Mouse (Mus musculus) midbrain, embryonic 15.5 days (tissue): ENCODE results near the gene Nckap1l. TPM values are rescaled to one million over a fixed set of nuclear protein-coding genes. Genes with fewer than 3 reads are reported as not detected.

ENCODE experiments used
- ATAC-seq: fragments of 200-750 bp; cut with Nextera tagmentation; replicated peaks from 2 replicates; pipeline ENCODE4 v1.8.0; 2017; ENCODE audit warnings: moderate TSS enrichment
- H3K27ac ChIP-seq: fragments of 300-500 bp; sonication (generic); 2 replicates; pipeline ENCODE4 v1.5.1; 2015; ENCODE audit warnings: mild to moderate bottlenecking, inconsistent platforms
- H3K27me3 ChIP-seq: fragments of 300-500 bp; sonication (generic); replicated peaks from 2 replicates; pipeline ENCODE4 v1.6.1; 2015; ENCODE audit warnings: inconsistent platforms
- H3K36me3 ChIP-seq: fragments of 300-500 bp; sonication (generic); replicated peaks from 2 replicates; pipeline ENCODE4 v1.6.1; 2015; ENCODE audit warnings: inconsistent platforms
- H3K4me1 ChIP-seq: fragments of 300-500 bp; sonication (generic); 2 replicates; pipeline ENCODE4 v1.6.1; 2015; ENCODE audit warnings: inconsistent platforms
- H3K4me2 ChIP-seq: fragments of 300-500 bp; sonication (generic); 2 replicates; pipeline ENCODE4 v1.6.1; 2015; ENCODE audit warnings: inconsistent platforms, mild to moderate bottlenecking, moderate library complexity
- H3K4me3 ChIP-seq: fragments of 300-500 bp; sonication (generic); 2 replicates; pipeline ENCODE4 v1.5.1; 2015; ENCODE audit warnings: mild to moderate bottlenecking, inconsistent platforms
- H3K9ac ChIP-seq: fragments of 300-500 bp; sonication (generic); 2 replicates; pipeline ENCODE4 v1.6.1; 2015; ENCODE audit warnings: mild to moderate bottlenecking, inconsistent platforms
- H3K9me3 ChIP-seq: fragments of 300-500 bp; sonication (generic); 2 replicates; pipeline ENCODE4 v1.6.1; 2016; ENCODE audit warnings: inconsistent platforms
- WGBS: fragments of 180-500 bp; shearing (Covaris S2); methylation state at CpG from one replicate; pipeline ENCODE4 v1.1.7; 2015; ENCODE audit warnings: mixed read lengths; 5-methylcytosine and 5-hydroxymethylcytosine counted together
- polyA plus RNA-seq: library from polyadenylated mRNA; unstranded; fragments of >200 nt; fragmentation: Nextera tagmentation; extraction: Ambion mirVana; gene quantifications from 2 replicates; pipeline ENCODE4 v1.2.1, GENCODE M21; 2015

Gene Nckap1l
- polyA plus RNA-seq, 1 experiment from 2014 or later: 1.8 TPM

GRCm38 (mm10) chr15:103479080-103479606 lies 25.5 kb downstream of the Nckap1l start:
- 62% methylated on average over 1 of the region's 1 CpGs for WGBS
- Histone ChIP-seq H3K4me2 (no peak overlapping the region), H3K27me3 (no peaks in the 10 kb centered on the region), H3K9ac (no peak overlapping the region), H3K9me3 (no peaks in the 10 kb centered on the region), H3K4me3 (no peak overlapping the region), H3K36me3 (no peaks in the 10 kb centered on the region), H3K4me1 (peaks cover 4% of the 10 kb centered on the region; the same call in 1 of the 2 replicates), H3K27ac (no peak overlapping the region)
- ATAC-seq: no peak

GRCm38 (mm10) chr15:103480129-103480528 lies 26.5 kb downstream of the Nckap1l start:
- Histone ChIP-seq H3K9me3 (no peaks in the 10 kb centered on the region), H3K4me3 (no peak overlapping the region), H3K4me1 (peaks cover 14% of the 10 kb centered on the region), H3K9ac (no peak overlapping the region), H3K27ac (no peak overlapping the region), H3K27me3 (no peaks in the 10 kb centered on the region), H3K4me2 (no peak overlapping the region), H3K36me3 (no peaks in the 10 kb centered on the region)
- no peak for ATAC-seq
- WGBS: 87% methylated on average over 2 of the region's 2 CpGs

DNA sequence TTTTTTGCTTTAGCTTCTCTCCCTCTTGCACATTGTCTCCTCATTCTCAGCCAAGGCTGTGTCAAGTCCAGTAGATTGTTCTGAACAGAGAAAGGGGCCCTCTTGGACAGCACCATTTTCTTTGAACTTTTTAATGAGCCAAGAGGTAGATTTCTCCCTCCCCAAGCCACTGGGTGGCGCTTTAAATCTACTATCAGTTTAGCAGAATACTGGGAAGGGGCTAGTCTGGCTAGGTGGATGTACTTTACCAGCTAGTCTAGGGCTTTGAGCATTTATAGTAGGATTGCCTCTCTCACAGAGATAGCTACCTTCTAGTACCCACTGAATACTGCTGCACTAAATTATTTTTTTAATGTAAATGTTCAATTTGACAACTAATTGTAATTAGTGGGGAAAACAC lies 28.9 kb downstream of the Nckap1l start:
- peak; percentile 76 for ATAC-seq
- H3K4me2 ChIP-seq: no peak overlapping the region
- H3K27ac ChIP-seq: no peak overlapping the region
- H3K9me3 ChIP-seq: no peaks in the 10 kb centered on the region
- H3K4me3 ChIP-seq: no peak overlapping the region
- H3K36me3 ChIP-seq: no peaks in the 10 kb centered on the region
- H3K4me1 ChIP-seq: peaks cover 20% of the 10 kb centered on the region
- 0% methylated on average over 1 of the region's 1 CpGs for whole genome bisulfite sequencing
- no peaks in the 10 kb centered on the region for H3K27me3 ChIP-seq
- H3K9ac ChIP-seq: no peak overlapping the region

DNA sequence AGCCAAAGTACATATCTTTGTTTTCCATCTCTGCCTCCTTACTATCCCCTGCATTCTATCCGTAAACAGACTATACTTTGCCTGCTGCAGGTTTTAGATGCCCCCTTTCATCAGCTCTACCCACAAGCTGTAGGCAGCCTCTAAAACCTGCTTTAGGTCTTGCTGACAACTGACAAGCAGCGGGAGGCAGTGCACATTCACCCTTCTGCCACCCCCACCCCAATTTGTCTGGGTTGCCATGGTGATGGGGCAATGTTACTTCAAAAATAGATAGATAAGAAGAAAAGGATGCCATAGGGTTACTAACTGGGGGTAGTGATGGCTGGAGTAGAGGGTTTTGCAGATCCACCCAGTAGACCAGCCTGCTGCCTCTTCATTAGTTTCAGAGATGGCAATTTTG lies 30.9 kb downstream of the Nckap1l start:
- WGBS: 24% methylated on average over 2 of the region's 2 CpGs
- Histone ChIP-seq H3K9ac (no peak overlapping the region), H3K4me1 (peaks cover 20% of the 10 kb centered on the region), H3K4me3 (no peak overlapping the region), H3K9me3 (no peaks in the 10 kb centered on the region), H3K36me3 (no peaks in the 10 kb centered on the region), H3K27me3 (no peaks in the 10 kb centered on the region), H3K4me2 (no peak overlapping the region), H3K27ac (peak overlapping the region; percentile 46)
- ATAC-seq: peak; percentile 62; the same call in 1 of the 2 replicates

GRCm38 (mm10) chr15:103485106-103485505 lies 31.5 kb downstream of the Nckap1l start:
- Histone ChIP-seq H3K27me3 (no peaks in the 10 kb centered on the region), H3K36me3 (no peaks in the 10 kb centered on the region), H3K27ac (peak overlapping the region; percentile 46), H3K4me2 (no peak overlapping the region), H3K4me3 (no peak overlapping the region), H3K9ac (no peak overlapping the region), H3K9me3 (no peaks in the 10 kb centered on the region), H3K4me1 (peaks cover 20% of the 10 kb centered on the region)
- 22% methylated on average over 3 of the region's 3 CpGs for WGBS
- ATAC-seq: peak; percentile 16; the same call in 1 of the 2 replicates

- Histone ChIP-seq H3K27me3 (no peaks in the 10 kb centered on the region), H3K4me1 (peaks cover 20% of the 10 kb centered on the region), H3K4me2 (no peak overlapping the region), H3K4me3 (no peak overlapping the region), H3K36me3 (no peaks in the 10 kb centered on the region), H3K27ac (no peak overlapping the region), H3K9ac (no peak overlapping the region), H3K9me3 (no peaks in the 10 kb centered on the region)
- ATAC-seq: no peak
- 65% methylated on average over 1 of the region's 1 CpGs for WGBS
Observed at GRCm38 (mm10) chr15:103486658-103487057, 33.1 kb downstream of the Nckap1l start.

GRCm38 (mm10) chr15:103488336-103488735 lies 34.7 kb downstream of the Nckap1l start:
- 50% methylated on average over 4 of the region's 4 CpGs for WGBS
- Histone ChIP-seq H3K4me1 (peaks cover 24% of the 10 kb centered on the region), H3K4me3 (no peak overlapping the region), H3K27ac (no peak overlapping the region), H3K9me3 (no peaks in the 10 kb centered on the region), H3K9ac (no peak overlapping the region), H3K36me3 (no peaks in the 10 kb centered on the region), H3K4me2 (no peak overlapping the region), H3K27me3 (no peaks in the 10 kb centered on the region)
- no peak for ATAC-seq

DNA sequence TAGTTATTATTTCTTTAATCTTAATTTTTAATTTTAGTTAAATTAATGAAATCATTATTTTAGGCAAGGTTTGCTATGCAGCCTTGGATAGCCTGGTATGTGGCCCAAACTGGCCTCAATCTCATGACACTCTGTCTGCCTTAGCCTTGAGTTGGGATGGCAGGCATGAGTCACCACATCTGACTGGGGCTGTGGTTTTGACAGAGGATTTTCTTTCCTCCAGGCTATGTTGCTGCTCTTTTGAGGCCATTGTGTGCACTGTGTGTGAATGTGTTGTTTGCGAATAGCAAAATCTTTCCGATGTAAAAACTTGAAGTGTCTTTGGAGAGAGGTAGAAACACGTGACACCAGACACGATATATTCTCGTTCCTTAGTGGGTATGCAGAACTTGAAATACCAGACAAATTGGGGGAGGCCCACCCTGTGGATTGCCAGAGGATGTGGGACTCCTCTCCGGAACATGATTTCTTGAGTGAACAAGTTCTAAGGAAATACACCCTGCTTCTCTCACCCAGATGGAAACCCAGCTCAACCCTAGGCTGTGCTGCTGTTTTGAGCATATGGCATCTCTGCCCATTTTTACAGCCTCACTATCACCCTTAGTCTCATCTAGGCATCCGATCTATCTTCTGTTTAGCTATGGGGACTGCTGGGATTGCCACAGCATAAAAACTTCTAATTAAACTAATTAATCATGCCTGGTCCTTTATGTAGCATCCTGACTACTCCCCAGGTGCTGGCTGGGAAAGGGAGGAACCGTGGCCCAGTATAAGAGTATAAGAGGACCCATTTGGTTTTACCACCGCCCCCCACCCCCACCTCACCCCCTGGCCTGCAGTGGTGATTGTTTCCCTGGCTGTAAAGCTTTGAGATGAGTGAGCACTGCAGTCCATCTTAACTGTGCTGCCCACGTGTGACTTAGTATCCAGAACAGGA lies 42.9 kb downstream of the Nckap1l start:
- H3K4me2 ChIP-seq: no peak overlapping the region
- peaks cover 19% of the 10 kb centered on the region for H3K4me1 ChIP-seq
- no peak overlapping the region for H3K9ac ChIP-seq
- H3K27ac ChIP-seq: no peak overlapping the region
- ATAC-seq: no peak
- no peaks in the 10 kb centered on the region for H3K27me3 ChIP-seq
- H3K36me3 ChIP-seq: no peaks in the 10 kb centered on the region
- WGBS: 79% methylated on average over 10 of the region's 10 CpGs
- no peaks in the 10 kb centered on the region for H3K9me3 ChIP-seq
- no peak overlapping the region for H3K4me3 ChIP-seq

DNA sequence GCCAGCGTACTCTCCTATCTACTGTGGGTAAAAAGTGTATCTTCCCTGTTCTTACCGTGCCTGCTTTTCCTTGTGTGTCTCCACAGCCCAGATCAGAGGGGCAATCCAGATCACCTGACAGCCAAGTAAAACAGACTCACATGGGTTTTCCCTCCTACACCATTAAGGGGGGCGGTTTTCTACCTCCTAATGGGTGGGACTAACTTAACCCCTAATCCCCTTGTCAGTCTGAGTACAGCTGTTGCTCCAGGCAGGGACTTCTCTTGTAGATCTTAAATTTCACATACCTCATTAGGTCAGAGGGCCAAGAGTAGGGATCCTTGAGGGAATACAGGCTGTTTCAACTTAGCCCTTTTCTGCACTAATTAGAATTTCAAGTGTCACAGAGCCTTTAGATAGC lies 44.6 kb downstream of the Nckap1l start:
- H3K27ac ChIP-seq: 0 out of 2 replicates have a peak overlapping the region, but pooled peaks have one; percentile 11
- no peaks in the 10 kb centered on the region for H3K27me3 ChIP-seq
- H3K9me3 ChIP-seq: no peaks in the 10 kb centered on the region
- no peak overlapping the region for H3K4me3 ChIP-seq
- no peaks in the 10 kb centered on the region for H3K36me3 ChIP-seq
- no peak for ATAC-seq
- 37% methylated on average over 3 of the region's 3 CpGs for WGBS
- H3K9ac ChIP-seq: no peak overlapping the region
- peaks cover 20% of the 10 kb centered on the region for H3K4me1 ChIP-seq
- no peak overlapping the region for H3K4me2 ChIP-seq

DNA sequence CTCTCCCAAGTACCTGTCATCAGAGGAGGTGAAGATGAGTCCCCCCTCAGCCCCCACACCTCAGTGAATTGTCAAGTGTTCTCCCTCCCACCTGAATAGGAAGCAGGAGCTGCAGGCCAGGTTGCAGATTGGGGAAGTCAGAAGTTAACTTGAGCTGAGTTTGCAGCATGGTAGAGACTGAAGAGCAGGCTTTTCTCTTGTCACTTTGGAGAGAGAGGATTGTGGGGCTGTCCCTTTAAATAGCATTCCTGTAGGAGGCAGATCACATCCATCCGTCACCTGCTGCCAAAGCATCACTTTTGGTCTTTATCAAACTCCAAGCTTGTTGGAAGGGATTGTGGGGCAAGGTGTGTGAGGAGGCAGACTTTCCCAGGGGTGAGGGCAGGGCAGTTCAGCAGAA lies 47.1 kb downstream of the Nckap1l start:
- Histone ChIP-seq H3K36me3 (no peaks in the 10 kb centered on the region), H3K9ac (no peak overlapping the region), H3K9me3 (no peaks in the 10 kb centered on the region), H3K4me2 (no peak overlapping the region), H3K4me3 (no peak overlapping the region), H3K27me3 (no peaks in the 10 kb centered on the region), H3K27ac (no peak overlapping the region), H3K4me1 (peaks cover 42% of the 10 kb centered on the region)
- 61% methylated on average over 1 of the region's 1 CpGs for WGBS
- no peak for ATAC-seq

DNA sequence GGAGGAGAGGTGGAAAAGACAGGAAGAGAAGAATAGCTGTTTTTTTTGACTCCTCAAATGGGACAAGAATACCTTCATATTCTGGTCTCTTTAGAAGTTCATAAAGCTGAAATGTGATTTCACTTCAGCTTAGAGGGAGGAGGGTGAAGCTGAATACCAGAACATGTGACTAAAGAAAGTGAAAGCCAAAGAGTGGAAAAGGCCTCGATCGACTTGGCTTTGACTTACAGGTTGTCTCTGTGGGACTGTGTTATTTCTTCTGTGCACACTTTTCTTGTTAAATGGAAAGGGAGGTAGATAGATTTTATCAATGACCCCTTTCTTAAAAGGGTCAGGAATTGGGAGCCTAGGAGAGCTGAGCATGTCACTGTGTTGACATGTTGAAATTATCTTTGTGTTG lies 47.6 kb downstream of the Nckap1l start:
- Histone ChIP-seq H3K9ac (no peak overlapping the region), H3K4me3 (no peak overlapping the region), H3K36me3 (no peaks in the 10 kb centered on the region), H3K27me3 (no peaks in the 10 kb centered on the region), H3K27ac (no peak overlapping the region), H3K4me2 (no peak overlapping the region), H3K4me1 (peaks cover 42% of the 10 kb centered on the region), H3K9me3 (no peaks in the 10 kb centered on the region)
- 72% methylated on average over 2 of the region's 2 CpGs for WGBS
- no peak for ATAC-seq

DNA sequence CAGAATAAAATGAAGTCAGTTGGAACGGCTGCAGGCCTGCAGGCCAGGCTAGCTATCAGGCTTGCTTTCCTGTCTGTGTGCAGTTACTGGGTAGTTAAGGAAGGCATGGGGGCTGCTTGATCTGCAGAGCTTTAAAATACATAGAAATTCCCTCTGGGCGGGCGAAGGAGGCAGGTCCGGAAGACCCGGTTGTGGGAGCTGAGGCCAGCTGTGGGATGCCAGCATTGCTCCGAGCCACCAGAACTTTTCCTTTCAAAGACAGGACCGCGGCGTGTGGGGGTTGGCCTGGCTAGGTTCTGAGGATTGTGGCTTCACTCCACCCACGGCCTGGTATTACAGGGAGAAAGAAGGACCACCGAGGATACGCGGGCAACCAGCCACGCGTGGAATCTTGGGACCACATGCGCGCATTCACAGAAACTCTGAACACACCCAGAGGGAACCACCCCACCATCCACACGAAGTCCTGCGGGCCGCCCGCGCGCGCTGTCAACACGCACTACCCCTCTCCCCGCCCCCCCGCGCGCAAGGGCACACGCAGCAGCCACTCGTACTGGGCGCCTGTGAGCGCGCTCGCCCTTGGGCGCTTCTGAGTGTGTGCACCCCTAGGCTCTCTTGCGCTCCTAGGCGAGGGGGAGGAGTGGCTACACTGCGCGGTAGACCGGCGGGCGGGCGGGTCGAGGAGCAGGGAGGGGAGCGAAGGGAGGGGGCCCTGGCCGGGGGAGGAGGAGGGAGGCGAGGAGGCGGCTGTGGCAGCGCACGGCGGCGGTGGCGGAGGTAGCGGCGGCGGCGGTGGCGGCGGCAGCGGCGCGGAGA lies 49.0 kb downstream of the Nckap1l start, which contains the start of gene Pde1b:
Pde1b (plus strand) TSS at position 600 of the 816 bp plus-strand sequence.
- Histone ChIP-seq H3K9ac (peak within 1 kb of the TSS; percentile 62), H3K4me2 (peak within 1 kb of the TSS; percentile 84), H3K9me3 (no peaks in the 10 kb centered on the region), H3K36me3 (no peaks in the 10 kb centered on the region), H3K4me3 (peak within 1 kb of the TSS; percentile 74), H3K4me1 (peaks cover 48% of the 10 kb centered on the region), H3K27me3 (no peaks in the 10 kb centered on the region), H3K27ac (peak within 1 kb of the TSS; percentile 84)
- WGBS: under 1% methylated on average over 58 of the region's 63 CpGs
- ATAC-seq: peak; percentile 88
